Mouse (Mus musculus): Measurements from ENCODE around the gene Szrd1. TPM values are rescaled to one million over a fixed set of nuclear protein-coding genes. Genes with fewer than 3 reads are reported as not detected.

Szrd1 gene
- polyA plus RNA-seq (2014; fragmentation: Nextera tagmentation; extraction: Ambion mirVana): 35.5 and 35.7 TPM in 2 replicates

DNA sequence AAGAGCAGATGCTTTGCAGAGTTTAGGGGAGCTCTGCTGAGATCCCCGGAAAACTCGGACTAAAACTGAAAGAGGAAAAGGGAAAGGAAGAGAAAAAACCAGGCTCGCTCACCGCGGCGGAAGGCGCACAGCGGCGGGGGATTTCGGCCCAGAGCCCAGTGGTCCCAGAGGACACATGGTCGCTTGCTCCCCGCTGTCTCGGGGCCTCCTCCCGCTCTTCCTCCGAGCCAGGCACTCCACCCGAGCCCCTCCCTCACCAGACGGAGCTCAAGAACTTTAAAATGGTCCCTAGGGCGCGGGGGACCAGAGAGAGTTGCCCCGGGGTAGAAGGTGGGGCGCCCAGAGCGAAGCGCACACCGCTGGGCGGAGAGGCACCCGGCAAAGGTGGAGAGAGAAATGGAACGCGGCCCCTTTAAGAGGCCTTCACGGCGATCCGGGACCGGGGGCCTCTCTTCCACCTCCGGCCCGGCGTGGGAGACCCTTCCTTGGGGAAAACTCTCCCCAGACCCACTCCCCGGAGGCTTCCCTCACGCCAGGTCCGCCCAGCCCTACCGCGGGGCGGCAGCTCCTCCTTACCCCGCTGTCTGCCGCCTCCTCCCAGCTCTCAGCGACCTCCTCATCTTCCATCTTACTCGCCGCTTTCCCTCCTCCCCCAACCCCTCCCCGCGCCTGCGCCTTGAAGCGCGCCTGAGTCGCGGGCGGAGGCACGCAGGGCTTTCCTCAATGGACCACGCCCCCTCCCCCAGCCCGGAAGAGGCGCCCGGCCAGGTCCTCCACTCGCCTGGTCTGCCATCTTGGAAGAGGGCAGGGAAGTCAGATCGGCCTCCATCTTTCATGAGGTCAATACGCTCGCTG lies at the start of gene Szrd1:
TSS of gene Szrd1 (minus strand) at position 660 of the 855 bp plus-strand sequence.
- Histone ChIP-seq H3K36me3 (ENCODE audit: control insufficient read depth, insufficient read depth, low read length) (no peaks in the 10 kb centered on the region), H3K4me2 (replicated peaks; ENCODE audit: low read depth, low read length) (peak within 1 kb of the TSS; percentile 71)
- under 1% methylated on average over 62 of the region's 63 CpGs for WGBS

GRCm38 (mm10) chr4:141186923-141187836 lies 47.6 kb upstream of the Szrd1 start:
- ATAC-seq (ENCODE audit: low FRiP score) (no peak), DNase-seq (ENCODE audit: low spot score) (no peak)
- no peak overlapping the region for H3K4me2 ChIP-seq (replicated peaks; ENCODE audit: low read depth, low read length)
- no peak overlapping the region for H3K4me3 ChIP-seq (ENCODE audit: low read depth, low read length)
- 69% methylated on average over 9 of the region's 9 CpGs for WGBS
- H3K27me3 ChIP-seq (ENCODE audit: control insufficient read depth, insufficient read depth, low read length): no peaks in the 10 kb centered on the region
- H3K9me3 ChIP-seq (ENCODE audit: control insufficient read depth, low read length): no peaks in the 10 kb centered on the region
- H3K9ac ChIP-seq (ENCODE audit: low read depth, low read length): no peak overlapping the region
- H3K36me3 ChIP-seq (ENCODE audit: control insufficient read depth, insufficient read depth, low read length): no peaks in the 10 kb centered on the region; the same call in 1 of the 2 replicates
- H3K27ac ChIP-seq (ENCODE audit: low read depth, low read length): no peak overlapping the region
- H3K4me1 ChIP-seq (replicated peaks; ENCODE audit: control insufficient read depth, insufficient read depth, low read length): no peaks in the 10 kb centered on the region

More for the DNA sequence above, at the start of gene Szrd1:
- Histone ChIP-seq H3K9ac (ENCODE audit: low read depth, low read length) (peak within 1 kb of the TSS; percentile 81), H3K4me3 (ENCODE audit: low read depth, low read length) (peak within 1 kb of the TSS; percentile 72), H3K9me3 (ENCODE audit: control insufficient read depth, low read length) (no peaks in the 10 kb centered on the region), H3K27me3 (ENCODE audit: control insufficient read depth, insufficient read depth, low read length) (no peaks in the 10 kb centered on the region), H3K4me1 (replicated peaks; ENCODE audit: control insufficient read depth, insufficient read depth, low read length) (peaks cover 9% of the 10 kb centered on the region), H3K27ac (ENCODE audit: low read depth, low read length) (peak within 1 kb of the TSS; percentile 90)
- DNase-seq (ENCODE audit: low spot score) (peak; percentile 99), ATAC-seq (ENCODE audit: low FRiP score) (peak; percentile 94)

- Histone ChIP-seq H3K9ac (ENCODE audit: low read depth, low read length) (no peak overlapping the region), H3K27ac (ENCODE audit: low read depth, low read length) (no peak overlapping the region), H3K4me2 (replicated peaks; ENCODE audit: low read depth, low read length) (no peak overlapping the region), H3K4me1 (replicated peaks; ENCODE audit: control insufficient read depth, insufficient read depth, low read length) (no peaks in the 10 kb centered on the region), H3K9me3 (ENCODE audit: control insufficient read depth, low read length) (no peaks in the 10 kb centered on the region), H3K36me3 (ENCODE audit: control insufficient read depth, insufficient read depth, low read length) (no peaks in the 10 kb centered on the region), H3K27me3 (ENCODE audit: control insufficient read depth, insufficient read depth, low read length) (no peaks in the 10 kb centered on the region), H3K4me3 (ENCODE audit: low read depth, low read length) (no peak overlapping the region)
- ATAC-seq (ENCODE audit: low FRiP score) (no peak), DNase-seq (ENCODE audit: low spot score) (no peak)
- 89% methylated on average over 4 of the region's 4 CpGs for WGBS
Measured at GRCm38 (mm10) chr4:141184426-141184825, 44.9 kb upstream of the Szrd1 start.

- WGBS: 97% methylated on average over 2 of the region's 2 CpGs
- Histone ChIP-seq H3K36me3 (ENCODE audit: control insufficient read depth, insufficient read depth, low read length) (no peaks in the 10 kb centered on the region), H3K9me3 (ENCODE audit: control insufficient read depth, low read length) (no peaks in the 10 kb centered on the region), H3K27ac (ENCODE audit: low read depth, low read length) (no peak overlapping the region), H3K4me2 (replicated peaks; ENCODE audit: low read depth, low read length) (no peak overlapping the region), H3K9ac (ENCODE audit: low read depth, low read length) (no peak overlapping the region), H3K4me1 (replicated peaks; ENCODE audit: control insufficient read depth, insufficient read depth, low read length) (no peaks in the 10 kb centered on the region), H3K4me3 (ENCODE audit: low read depth, low read length) (no peak overlapping the region), H3K27me3 (ENCODE audit: control insufficient read depth, insufficient read depth, low read length) (no peaks in the 10 kb centered on the region)
- no peak for DNase-seq (ENCODE audit: low spot score)
- no peak for ATAC-seq (ENCODE audit: low FRiP score)
Measured at GRCm38 (mm10) chr4:141183932-141184331, 44.4 kb upstream of the Szrd1 start.

DNA sequence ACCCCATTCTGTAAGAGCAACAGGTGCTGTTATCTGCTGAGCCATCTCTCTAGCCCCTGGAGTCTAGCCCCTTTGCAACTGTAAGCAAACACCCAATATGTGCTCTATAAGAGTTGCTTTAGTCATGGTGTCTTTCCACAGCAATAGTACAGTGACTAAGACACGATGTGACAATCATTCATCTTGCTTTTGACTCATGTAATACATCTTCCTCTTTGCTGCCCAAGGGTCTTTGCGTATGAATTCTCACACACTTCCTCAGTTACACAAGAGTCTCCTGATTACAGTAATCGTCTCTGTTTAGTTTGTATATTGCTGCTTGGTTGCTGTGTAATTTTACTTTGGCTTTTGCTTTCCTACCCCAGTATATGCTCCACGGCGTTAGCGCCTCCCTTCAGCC lies 42.4 kb upstream of the Szrd1 start:
- Histone ChIP-seq H3K9ac (ENCODE audit: low read depth, low read length) (no peak overlapping the region), H3K36me3 (ENCODE audit: control insufficient read depth, insufficient read depth, low read length) (no peaks in the 10 kb centered on the region; the same call in 1 of the 2 replicates), H3K27ac (ENCODE audit: low read depth, low read length) (no peak overlapping the region), H3K27me3 (ENCODE audit: control insufficient read depth, insufficient read depth, low read length) (no peaks in the 10 kb centered on the region), H3K9me3 (ENCODE audit: control insufficient read depth, low read length) (no peaks in the 10 kb centered on the region), H3K4me1 (replicated peaks; ENCODE audit: control insufficient read depth, insufficient read depth, low read length) (no peaks in the 10 kb centered on the region), H3K4me2 (replicated peaks; ENCODE audit: low read depth, low read length) (no peak overlapping the region), H3K4me3 (ENCODE audit: low read depth, low read length) (no peak overlapping the region)
- no peak for DNase-seq (ENCODE audit: low spot score)
- 97% methylated on average over 6 of the region's 6 CpGs for WGBS
- ATAC-seq (ENCODE audit: low FRiP score): no peak

- ATAC-seq (ENCODE audit: low FRiP score): no peak
- H3K27ac ChIP-seq (ENCODE audit: low read depth, low read length): no peak overlapping the region
- 79% methylated on average over 8 of the region's 8 CpGs for WGBS
- H3K27me3 ChIP-seq (ENCODE audit: control insufficient read depth, insufficient read depth, low read length): no peaks in the 10 kb centered on the region
- no peak overlapping the region for H3K9ac ChIP-seq (ENCODE audit: low read depth, low read length)
- no peaks in the 10 kb centered on the region for H3K4me1 ChIP-seq (replicated peaks; ENCODE audit: control insufficient read depth, insufficient read depth, low read length)
- no peak overlapping the region for H3K4me2 ChIP-seq (replicated peaks; ENCODE audit: low read depth, low read length)
- H3K9me3 ChIP-seq (ENCODE audit: control insufficient read depth, low read length): no peaks in the 10 kb centered on the region
- no peak for DNase-seq (ENCODE audit: low spot score)
- no peaks in the 10 kb centered on the region; the same call in 1 of the 2 replicates for H3K36me3 ChIP-seq (ENCODE audit: control insufficient read depth, insufficient read depth, low read length)
- H3K4me3 ChIP-seq (ENCODE audit: low read depth, low read length): no peak overlapping the region
Measured at GRCm38 (mm10) chr4:141180831-141181230, 41.3 kb upstream of the Szrd1 start.

DNA sequence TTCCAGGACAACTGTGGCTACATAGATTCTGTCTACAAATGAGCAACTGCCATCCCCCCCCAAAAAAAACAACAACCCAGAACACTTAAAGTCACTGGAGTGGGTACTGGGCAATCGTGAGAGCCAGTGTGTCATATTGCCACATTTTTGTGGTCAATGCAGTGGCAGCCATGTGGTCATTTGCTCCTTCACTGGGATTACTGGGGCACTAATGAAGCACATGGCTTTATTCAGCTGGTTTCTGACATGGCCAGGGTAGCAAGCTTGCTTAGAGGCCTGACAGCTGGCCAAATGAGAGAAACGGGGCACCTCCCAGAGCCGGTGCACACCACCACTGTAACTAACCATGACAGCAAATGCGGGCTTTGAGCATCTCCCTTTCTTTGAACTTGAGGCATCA lies 38.9 kb upstream of the Szrd1 start:
- H3K4me1 ChIP-seq (replicated peaks; ENCODE audit: control insufficient read depth, insufficient read depth, low read length): no peaks in the 10 kb centered on the region
- H3K9me3 ChIP-seq (ENCODE audit: control insufficient read depth, low read length): no peaks in the 10 kb centered on the region
- H3K36me3 ChIP-seq (ENCODE audit: control insufficient read depth, insufficient read depth, low read length): no peaks in the 10 kb centered on the region; the same call in 1 of the 2 replicates
- H3K27me3 ChIP-seq (ENCODE audit: control insufficient read depth, insufficient read depth, low read length): no peaks in the 10 kb centered on the region
- 86% methylated on average over 4 of the region's 4 CpGs for WGBS
- no peak overlapping the region for H3K27ac ChIP-seq (ENCODE audit: low read depth, low read length)
- H3K9ac ChIP-seq (ENCODE audit: low read depth, low read length): no peak overlapping the region
- H3K4me2 ChIP-seq (replicated peaks; ENCODE audit: low read depth, low read length): no peak overlapping the region
- DNase-seq (ENCODE audit: low spot score) (no peak), ATAC-seq (ENCODE audit: low FRiP score) (no peak)
- H3K4me3 ChIP-seq (ENCODE audit: low read depth, low read length): no peak overlapping the region

DNA sequence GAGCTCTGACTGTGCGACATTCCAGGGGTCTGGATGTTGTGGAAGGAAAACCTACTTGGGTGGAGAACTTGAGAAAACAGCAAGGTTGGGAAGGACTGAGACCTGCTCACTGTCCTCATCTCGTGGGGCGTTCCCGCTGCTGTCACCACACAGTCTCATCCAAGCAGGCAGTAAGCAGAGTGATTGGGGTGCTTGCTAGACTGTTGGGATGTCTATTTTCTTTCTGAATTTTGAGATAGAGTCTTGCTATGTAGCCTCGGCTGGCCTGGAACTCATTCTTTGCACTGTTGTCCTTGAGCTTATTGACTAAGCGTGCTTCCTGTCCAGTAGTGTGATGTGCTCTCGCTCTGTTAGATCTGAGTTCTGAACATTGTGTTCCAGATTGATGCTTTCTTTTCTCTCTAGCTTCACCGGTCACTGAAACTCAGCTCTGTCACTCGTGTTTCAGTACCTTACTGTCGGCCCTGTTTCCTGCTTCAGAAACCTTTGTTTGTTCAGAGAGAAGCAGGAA lies 36.8 kb upstream of the Szrd1 start:
- Histone ChIP-seq H3K27me3 (ENCODE audit: control insufficient read depth, insufficient read depth, low read length) (no peaks in the 10 kb centered on the region), H3K27ac (ENCODE audit: low read depth, low read length) (no peak overlapping the region), H3K9me3 (ENCODE audit: control insufficient read depth, low read length) (no peaks in the 10 kb centered on the region), H3K4me3 (ENCODE audit: low read depth, low read length) (no peak overlapping the region), H3K36me3 (ENCODE audit: control insufficient read depth, insufficient read depth, low read length) (no peaks in the 10 kb centered on the region; the same call in 1 of the 2 replicates), H3K4me1 (replicated peaks; ENCODE audit: control insufficient read depth, insufficient read depth, low read length) (no peaks in the 10 kb centered on the region), H3K4me2 (replicated peaks; ENCODE audit: low read depth, low read length) (no peak overlapping the region), H3K9ac (ENCODE audit: low read depth, low read length) (no peak overlapping the region)
- ATAC-seq (ENCODE audit: low FRiP score) (no peak), DNase-seq (ENCODE audit: low spot score) (no peak)
- WGBS: 91% methylated on average over 10 of the region's 10 CpGs

Data from hindbrain, embryonic 11.5 days (tissue).